Mouse (Mus musculus) bone marrow, adult 2 months (tissue): Measurements from ENCODE around the gene Jade2. TPM values are rescaled to one million over a fixed set of nuclear protein-coding genes. Genes with fewer than 3 reads are reported as not detected.

Experiments
- H3K27ac ChIP-seq: fragments of 200-500 bp; 2 replicates; pipeline ENCODE4 v1.5.1; 2012; ENCODE audit warnings: low read depth, mild to moderate bottlenecking, control low read depth, inconsistent platforms, low read length; ENCODE audit not compliant: control insufficient read depth, poor library complexity, insufficient read depth
- H3K4me1 ChIP-seq: fragments of 200-500 bp; 2 replicates; pipeline ENCODE4 v1.6.1; 2011; ENCODE audit warnings: low read length; ENCODE audit not compliant: control insufficient read depth, insufficient read depth
- H3K4me3 ChIP-seq: fragments of 200-500 bp; replicated peaks from 2 replicates; pipeline ENCODE3; 2011; ENCODE audit warnings: mild to moderate bottlenecking, low read depth, low read length, control low read depth; ENCODE audit not compliant: control insufficient read depth
- CTCF ChIP-seq: fragments of 200-500 bp; IDR thresholded peaks from 2 replicates; pipeline ENCODE4 v1.5.1; 2011; ENCODE audit warnings: low read length, control low read depth; ENCODE audit not compliant: control insufficient read depth, insufficient read depth
- POLR2A ChIP-seq: fragments of 200-500 bp; IDR thresholded peaks from 2 replicates; pipeline ENCODE4 v1.6.1; 2011; ENCODE audit warnings: low read depth, mild to moderate bottlenecking, control low read depth, low read length, borderline replicate concordance; ENCODE audit not compliant: control insufficient read depth
- WGBS: fragments of 180-500 bp; shearing (Covaris S2); methylation state at CpG from one replicate; pipeline ENCODE4 v1.1.7; 2018; 5-methylcytosine and 5-hydroxymethylcytosine counted together
- polyA plus RNA-seq: library from polyadenylated mRNA; stranded (reverse); fragments of >200 nt; gene quantifications from 2 replicates; pipeline ENCODE4 v1.2.4, GENCODE M21; 2011; ENCODE audit warnings: low replicate concordance; ENCODE audit not compliant: missing spikeins, insufficient read depth, insufficient read length

Jade2 gene
- polyA plus RNA-seq, 1 experiment = 5.9 TPM

DNA sequence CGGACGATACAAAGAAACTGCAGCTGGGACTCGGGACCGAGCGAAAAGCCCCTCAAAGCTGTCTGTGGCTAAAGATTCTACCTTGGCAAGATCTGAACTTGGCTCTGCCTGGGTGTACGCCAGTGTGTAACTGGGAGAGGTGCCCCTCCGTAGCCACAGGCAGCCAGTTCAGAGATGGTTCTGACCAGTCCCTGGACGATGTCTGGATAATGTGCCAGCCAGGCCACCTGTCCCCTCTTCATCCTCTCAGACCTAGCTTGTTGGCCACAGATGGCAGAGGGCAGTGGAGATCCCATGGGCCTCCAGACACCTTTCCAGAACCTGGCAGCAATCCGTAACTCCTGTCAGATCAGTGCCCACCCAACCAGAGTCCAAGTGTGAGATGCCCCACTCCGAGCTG, 9.8 kb upstream of the Jade2 start:
- TF ChIP-seq POLR2A = no peak
- TF ChIP-seq CTCF = no peak
- Histone ChIP-seq H3K27ac (no peak overlapping the region; the same call in 1 of the 2 replicates), H3K4me1 (no peaks in the 10 kb centered on the region), H3K4me3 (no peak overlapping the region)
- 89% methylated on average over 10 of the region's 10 CpGs for WGBS

DNA sequence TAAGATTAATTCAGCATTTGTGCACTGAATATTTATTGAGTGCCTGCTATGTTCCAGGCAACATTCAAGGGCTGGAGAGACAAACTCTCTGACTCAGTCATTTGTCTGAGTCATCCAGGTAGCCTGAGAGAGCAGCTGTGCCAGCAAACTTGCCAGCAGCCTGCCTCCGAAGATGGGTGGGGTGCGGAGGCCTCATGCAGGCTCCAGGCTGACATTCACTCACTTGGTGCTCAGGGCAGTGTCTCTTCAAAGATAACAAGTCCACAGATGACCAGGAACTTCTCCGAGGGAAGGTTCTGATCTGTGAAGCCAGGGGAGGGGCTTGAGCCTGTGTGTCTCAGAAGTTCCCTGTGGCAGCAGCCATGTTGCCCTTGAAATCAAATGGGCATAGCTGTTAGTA, 8.6 kb upstream of the Jade2 start:
- Histone ChIP-seq H3K4me1 (no peaks in the 10 kb centered on the region), H3K27ac (no peak overlapping the region), H3K4me3 (no peak overlapping the region)
- no peak for TF ChIP-seq POLR2A
- TF ChIP-seq CTCF = no peak
- WGBS = 78% methylated on average over 3 of the region's 3 CpGs

DNA sequence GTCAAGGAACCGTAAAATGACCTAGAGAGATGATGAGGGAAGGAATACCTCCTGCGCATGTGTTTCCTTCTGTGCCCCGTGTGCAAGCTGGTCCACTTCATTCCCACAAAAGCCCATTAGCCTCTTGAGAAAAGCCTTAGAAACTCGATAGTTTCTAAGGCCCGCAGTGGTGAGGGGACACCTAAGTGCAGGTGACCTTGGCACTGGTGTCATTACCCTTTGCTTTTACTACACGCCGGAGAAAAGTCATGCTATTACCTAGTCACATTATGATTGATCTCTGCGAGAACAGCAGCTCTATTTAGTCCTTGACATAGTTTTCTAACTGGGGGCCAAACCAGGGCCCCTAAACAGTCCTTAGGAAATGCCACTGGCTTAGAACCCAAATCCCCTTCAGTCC, 3.2 kb upstream of the Jade2 start:
- H3K4me1 ChIP-seq = no peaks in the 10 kb centered on the region
- 84% methylated on average over 8 of the region's 8 CpGs for WGBS
- TF ChIP-seq CTCF = no peak
- TF ChIP-seq POLR2A = no peak
- no peak overlapping the region for H3K27ac ChIP-seq
- no peak overlapping the region for H3K4me3 ChIP-seq

DNA sequence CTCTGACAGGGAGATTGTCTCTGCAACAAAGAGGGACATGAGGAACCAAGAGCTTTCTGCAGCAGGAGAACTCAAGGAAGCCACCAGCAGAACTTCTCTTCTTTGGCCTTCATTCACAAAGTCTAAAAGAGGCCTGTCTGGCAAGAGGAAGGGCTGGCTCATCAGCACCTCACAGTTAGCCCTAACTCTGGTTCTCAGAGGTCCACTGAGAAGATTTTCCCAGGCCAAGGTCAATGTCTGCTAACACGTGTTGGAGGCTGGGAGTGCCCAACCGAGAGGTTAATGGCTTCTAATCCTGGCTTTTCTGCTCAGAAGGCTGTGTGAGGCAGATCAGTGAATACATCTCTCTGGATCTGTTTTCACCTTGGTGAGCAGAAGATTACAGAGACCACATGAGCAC, 2.1 kb upstream of the Jade2 start:
- WGBS = 72% methylated on average over 2 of the region's 2 CpGs
- Histone ChIP-seq H3K4me3 (no peak overlapping the region), H3K4me1 (no peaks in the 10 kb centered on the region), H3K27ac (no peak overlapping the region)
- TF ChIP-seq CTCF = no peak
- TF ChIP-seq POLR2A = no peak

DNA sequence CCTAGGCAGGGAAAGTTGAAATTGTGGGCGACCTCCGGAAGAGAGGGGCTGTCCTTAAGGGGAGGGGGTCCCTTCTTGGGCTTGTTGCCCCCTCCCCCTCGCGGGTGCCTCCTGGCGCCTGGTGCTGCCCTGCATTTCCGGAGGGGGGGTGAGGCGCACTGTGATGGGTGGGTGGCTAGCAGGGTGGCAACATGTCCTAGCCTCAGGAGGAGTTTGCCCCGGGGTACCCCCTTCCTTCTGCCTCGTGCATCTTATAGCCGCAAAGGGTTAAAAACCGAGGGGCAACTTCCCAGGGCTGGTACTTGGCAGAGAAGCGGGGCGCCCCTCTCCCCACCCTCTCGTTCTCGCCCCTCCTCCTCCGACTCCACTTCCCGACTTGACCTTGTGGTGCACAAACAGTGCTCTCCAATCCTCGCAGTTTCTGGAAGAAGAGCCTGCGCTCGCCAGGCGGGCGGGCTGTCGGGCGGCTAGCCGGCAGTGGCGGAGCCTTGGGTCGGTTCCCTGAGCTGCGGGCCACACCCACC, 1.1 kb upstream of the Jade2 start:
- H3K27ac ChIP-seq = peak overlapping the region; percentile 87

DNA sequence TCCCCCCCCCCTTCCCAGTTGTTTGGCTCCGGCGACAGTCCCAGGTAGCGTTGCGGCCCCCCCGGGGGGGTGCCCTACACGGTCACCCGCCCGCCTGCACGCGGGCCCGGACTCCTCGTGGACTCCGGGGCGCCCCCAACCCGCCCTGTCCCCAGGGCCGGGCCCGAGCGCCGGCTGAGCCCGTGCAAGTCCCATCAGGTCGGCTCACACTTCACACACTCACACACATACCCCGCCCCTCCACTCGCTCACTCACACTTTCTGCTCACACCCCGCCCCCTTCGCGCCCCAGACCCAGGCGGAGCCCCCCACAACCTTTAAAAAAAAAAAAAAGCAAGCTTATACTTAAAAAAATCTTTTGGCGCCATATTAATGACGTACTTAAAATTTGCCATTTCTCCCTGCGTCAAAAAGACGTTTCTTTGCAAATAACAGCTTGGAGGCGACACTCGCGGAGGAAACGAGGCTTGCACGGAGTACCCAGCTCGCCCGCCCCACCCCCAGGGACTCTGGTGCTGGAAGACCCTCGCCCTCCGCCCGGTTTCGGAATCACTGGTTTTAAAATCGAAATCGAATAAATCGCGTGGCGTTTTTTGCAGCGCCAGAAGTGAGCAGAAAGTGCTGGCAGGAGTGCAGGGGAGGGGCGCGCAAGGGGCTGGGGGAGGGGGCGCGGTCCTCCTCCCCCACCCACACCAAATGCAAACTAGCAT, 520 bp upstream of the Jade2 start:
- Histone ChIP-seq H3K27ac (peak overlapping the region; percentile 87), H3K4me1 (no peaks in the 10 kb centered on the region), H3K4me3 (peak overlapping the region; percentile 66)
- TF ChIP-seq POLR2A (peak; percentile 57; the same call in 1 of the 2 replicates), CTCF (no peak)
- under 1% methylated on average over 52 of the region's 52 CpGs for WGBS

More for the DNA sequence above, 1.1 kb upstream of the Jade2 start:
- no peak for TF ChIP-seq CTCF
- peak; percentile 26; the same call in 1 of the 2 replicates for TF ChIP-seq POLR2A
- H3K4me3 ChIP-seq = peak overlapping the region; percentile 66
- under 1% methylated on average over 28 of the region's 28 CpGs for WGBS
- H3K4me1 ChIP-seq = no peaks in the 10 kb centered on the region

DNA sequence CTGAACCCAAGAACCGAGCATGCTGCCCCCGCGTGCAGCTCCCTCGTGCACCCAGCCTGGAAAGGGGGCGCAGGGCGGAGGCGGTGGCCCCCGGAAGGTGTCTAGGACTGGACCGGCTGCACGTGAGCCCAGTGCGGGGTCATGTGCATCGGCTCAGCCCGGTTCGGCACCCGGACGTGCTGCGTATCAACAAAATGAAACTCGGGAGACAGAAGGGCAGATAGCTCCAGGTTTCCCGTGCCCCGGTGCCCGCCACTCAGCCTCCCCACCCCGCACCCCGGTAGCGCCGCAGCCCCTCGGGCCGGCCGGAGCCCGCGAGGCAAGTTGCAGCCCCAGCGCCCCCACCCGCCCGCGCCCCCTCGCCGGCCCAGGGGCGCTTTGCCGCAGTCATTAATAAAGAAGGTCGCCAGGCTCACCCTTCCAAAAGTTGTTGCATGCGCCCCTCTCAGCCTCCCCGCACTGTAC, 805 bp downstream of the Jade2 start:
- Histone ChIP-seq H3K4me1 (no peaks in the 10 kb centered on the region), H3K27ac (peak overlapping the region; percentile 97), H3K4me3 (peak overlapping the region; percentile 96)
- under 1% methylated on average over 41 of the region's 41 CpGs for WGBS
- TF ChIP-seq POLR2A = no peak
- no peak for TF ChIP-seq CTCF

DNA sequence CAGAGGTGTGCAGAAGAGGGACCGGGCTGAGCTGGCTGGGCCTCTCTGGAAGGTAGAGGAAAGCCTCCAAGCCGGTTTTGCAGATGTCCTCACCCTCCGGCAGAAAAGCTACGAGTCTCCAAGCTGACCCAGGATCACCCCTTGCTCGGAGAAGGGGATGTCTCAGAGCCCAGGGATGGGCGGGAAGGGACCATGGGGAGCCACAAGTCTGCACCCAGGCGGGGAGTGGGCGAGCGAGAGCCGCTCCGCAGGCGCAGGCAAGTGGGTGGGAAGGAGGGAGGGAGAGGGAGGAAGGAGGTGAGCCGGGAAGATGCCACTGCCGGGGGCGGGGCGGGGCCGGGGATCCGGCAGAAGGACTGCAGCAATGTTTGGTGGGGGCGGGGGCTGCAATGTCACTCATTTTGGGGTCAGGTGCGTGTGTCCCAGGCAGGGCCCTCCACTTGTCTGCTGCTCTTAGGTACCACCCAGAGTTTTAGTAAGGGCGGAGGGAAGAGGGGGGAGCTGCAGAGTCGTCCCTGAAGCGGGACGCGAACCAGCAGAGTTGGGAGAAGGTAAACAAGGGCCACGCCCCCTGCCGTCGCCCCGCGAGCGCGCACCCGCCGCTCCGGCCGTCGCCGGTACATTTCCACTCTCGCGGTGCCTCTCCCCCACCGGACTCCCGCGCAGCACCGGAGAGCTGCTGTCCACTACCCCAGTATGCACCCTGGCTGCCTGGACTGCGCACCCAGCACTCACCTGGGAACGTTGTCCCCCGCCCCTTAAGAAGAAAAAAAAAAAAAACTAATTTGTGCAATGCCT, 1.4 kb downstream of the Jade2 start:
- peak overlapping the region; percentile 97 for H3K27ac ChIP-seq
- WGBS = under 1% methylated on average over 45 of the region's 47 CpGs
- peak overlapping the region; percentile 96 for H3K4me3 ChIP-seq
- no peaks in the 10 kb centered on the region for H3K4me1 ChIP-seq
- TF ChIP-seq CTCF (peak; percentile 26; the same call in 1 of the 2 replicates), POLR2A (peak; percentile 40; the same call in 1 of the 2 replicates)
